Mouse (Mus musculus): ENCODE data around the gene Tas2r120.
"Not testable (repeated sequence)": the region's sequence is repeated elsewhere in the genome, so short reads cannot be mapped to it uniquely, and the experiment has no call there.

Tas2r120 gene

GRCm38 (mm10) chr6:132656653-132657052 is at the start of gene Tas2r120:
Gene Tas2r120 (plus strand): TSS chr6:132656953.
- DNase-seq, result no peak

GRCm38 (mm10) chr6:132649399-132649798 is 7.4 kb upstream of the Tas2r120 start:
- no peak for DNase-seq

- no peak for DNase-seq
Measured at GRCm38 (mm10) chr6:132651426-132651825, 5.3 kb upstream of the Tas2r120 start, which contains the start of gene A630073D07Rik. Gene A630073D07Rik (minus strand): TSS chr6:132651526.

GRCm38 (mm10) chr6:132691596-132691995 is 34.8 kb downstream of the Tas2r120 start:
- not testable (repeated sequence) for DNase-seq

GRCm38 (mm10) chr6:132700907-132701306 is 44.2 kb downstream of the Tas2r120 start, which contains the start of gene Tas2r121:
Gene Tas2r121 (minus strand): TSS chr6:132701007.
- DNase-seq, result no peak
